Mouse (Mus musculus): ENCODE results near the gene Sectm1b. TPM values are rescaled to one million over a fixed set of nuclear protein-coding genes. Genes with fewer than 3 reads are reported as not detected.
"Not testable (repeated sequence)": the region's sequence is repeated elsewhere in the genome, so short reads cannot be mapped to it uniquely, and the experiment has no call there.

Sectm1b gene
- total RNA-seq (2021): not detected
- long read RNA-seq, experiment 1: 0 reads
- long read RNA-seq, experiment 2: 0 reads

DNA sequence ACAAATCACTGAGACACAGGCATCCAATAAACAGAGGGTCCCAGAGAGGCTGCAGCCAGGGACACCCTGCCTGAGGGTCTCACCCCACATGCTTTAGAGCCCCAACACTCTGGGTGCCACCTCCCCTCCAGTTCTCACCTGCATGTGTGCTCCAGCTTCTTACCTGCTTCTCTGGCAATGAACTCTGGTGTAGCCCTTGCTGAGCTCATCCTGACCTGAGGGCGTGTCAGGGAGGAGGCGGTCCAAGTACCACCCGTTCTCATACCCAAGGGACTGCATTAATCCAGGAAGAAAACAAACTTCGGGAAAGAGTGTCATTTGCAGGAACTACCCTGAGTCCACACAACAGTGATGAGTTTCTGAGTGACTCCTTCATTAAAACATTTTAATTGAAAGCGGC lies at the start of gene Sectm1b:
Gene Sectm1b (minus strand): TSS at position 191 of the 400 bp plus-strand sequence.
- DNase-seq (ENCODE audit: low spot score): no peak

- no peak for DNase-seq (ENCODE audit: low spot score)
Observed at GRCm38 (mm10) chr11:121112091-121112775, 48.9 kb upstream of the Sectm1b start.

GRCm38 (mm10) chr11:121111601-121112000 lies 48.2 kb upstream of the Sectm1b start:
- no peak for DNase-seq (ENCODE audit: low spot score)

GRCm38 (mm10) chr11:121111051-121111450 lies 47.7 kb upstream of the Sectm1b start:
- DNase-seq (ENCODE audit: low spot score): no peak

- DNase-seq (ENCODE audit: low spot score): no peak
Observed at GRCm38 (mm10) chr11:121109986-121110385, 46.6 kb upstream of the Sectm1b start.

DNA sequence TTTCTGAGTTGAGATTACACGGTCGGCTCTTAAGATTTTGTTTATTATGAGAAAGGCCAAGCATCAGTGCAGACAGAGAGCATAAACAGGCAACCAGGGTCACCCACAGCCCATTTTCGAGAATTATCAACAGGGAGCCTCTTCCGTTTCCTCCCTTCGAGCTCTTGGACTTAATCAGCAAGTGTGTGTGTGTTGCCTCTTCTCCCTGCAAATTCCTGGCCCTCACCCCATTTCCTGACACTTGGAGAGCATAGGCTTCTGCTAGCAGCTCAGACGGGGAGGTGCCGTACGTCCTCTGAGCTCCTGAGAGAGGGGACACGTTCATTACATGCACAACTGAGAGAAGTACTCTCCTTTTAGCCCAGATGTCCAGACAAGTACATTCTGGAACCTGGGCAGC lies 44.7 kb upstream of the Sectm1b start:
- DNase-seq (ENCODE audit: low spot score): no peak

DNA sequence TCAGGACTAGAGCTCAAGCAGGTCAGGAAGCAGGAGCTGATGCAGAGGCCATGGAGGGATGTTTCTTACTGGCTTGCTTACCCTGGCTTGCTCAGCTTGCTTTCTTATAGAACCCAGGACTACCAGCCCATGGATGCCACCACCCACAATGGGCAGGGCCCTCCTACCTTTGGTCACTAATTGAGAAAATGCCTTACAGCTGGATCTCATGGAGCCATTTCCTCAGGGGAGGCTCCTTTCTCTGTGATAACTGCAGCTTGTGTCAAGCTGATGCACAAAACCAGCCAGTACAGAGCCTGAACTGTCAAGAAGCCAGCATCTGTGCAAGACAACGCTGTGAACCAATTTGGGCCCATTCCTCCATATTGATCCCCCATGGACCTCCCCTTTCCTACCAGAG lies 43.9 kb upstream of the Sectm1b start:
- not testable (repeated sequence) for DNase-seq (ENCODE audit: low spot score)

- DNase-seq (ENCODE audit: low spot score): no peak
Observed at GRCm38 (mm10) chr11:121101124-121101805, 37.9 kb upstream of the Sectm1b start.

DNA sequence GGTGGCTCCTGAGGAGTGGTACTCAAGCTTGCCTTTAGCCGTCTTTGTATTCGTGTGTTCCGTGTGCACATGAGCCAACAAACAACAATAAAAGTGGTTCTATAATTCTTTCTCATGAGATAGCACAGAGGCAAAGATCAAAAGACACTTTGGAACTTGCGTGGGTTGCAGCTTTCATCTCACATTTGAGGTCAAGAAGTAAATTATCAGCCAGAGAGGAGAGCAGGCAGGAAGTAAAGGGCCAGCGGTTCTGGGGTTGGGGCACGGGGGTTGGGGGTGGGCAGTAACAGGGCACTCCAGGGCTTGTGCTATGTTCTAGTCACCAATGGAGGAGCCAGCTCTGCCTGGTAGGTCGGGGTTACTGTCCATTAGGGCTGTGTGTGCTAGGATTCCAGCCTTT lies 37.3 kb upstream of the Sectm1b start:
- no peak for DNase-seq (ENCODE audit: low spot score)

DNA sequence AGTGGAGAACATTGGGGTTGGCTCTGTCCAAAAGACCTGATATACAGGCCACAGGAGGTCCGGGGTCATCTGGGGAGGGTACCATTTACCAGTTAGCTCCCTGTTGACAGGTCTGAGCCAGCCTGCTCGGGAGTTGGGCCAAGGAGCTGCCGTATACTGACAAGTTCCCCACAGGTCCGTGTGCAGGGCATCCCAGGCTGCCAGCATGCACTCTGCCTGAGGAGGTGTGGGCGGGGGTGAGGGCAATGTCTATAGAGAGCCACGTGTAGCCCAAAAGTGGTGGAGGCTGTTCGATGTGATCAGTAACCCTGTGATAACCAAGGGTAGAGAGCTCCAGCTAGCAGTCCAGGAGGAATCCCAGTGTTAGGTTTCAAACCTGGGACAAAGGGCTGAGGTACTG lies 36.4 kb upstream of the Sectm1b start:
- DNase-seq (ENCODE audit: low spot score): no peak

DNA sequence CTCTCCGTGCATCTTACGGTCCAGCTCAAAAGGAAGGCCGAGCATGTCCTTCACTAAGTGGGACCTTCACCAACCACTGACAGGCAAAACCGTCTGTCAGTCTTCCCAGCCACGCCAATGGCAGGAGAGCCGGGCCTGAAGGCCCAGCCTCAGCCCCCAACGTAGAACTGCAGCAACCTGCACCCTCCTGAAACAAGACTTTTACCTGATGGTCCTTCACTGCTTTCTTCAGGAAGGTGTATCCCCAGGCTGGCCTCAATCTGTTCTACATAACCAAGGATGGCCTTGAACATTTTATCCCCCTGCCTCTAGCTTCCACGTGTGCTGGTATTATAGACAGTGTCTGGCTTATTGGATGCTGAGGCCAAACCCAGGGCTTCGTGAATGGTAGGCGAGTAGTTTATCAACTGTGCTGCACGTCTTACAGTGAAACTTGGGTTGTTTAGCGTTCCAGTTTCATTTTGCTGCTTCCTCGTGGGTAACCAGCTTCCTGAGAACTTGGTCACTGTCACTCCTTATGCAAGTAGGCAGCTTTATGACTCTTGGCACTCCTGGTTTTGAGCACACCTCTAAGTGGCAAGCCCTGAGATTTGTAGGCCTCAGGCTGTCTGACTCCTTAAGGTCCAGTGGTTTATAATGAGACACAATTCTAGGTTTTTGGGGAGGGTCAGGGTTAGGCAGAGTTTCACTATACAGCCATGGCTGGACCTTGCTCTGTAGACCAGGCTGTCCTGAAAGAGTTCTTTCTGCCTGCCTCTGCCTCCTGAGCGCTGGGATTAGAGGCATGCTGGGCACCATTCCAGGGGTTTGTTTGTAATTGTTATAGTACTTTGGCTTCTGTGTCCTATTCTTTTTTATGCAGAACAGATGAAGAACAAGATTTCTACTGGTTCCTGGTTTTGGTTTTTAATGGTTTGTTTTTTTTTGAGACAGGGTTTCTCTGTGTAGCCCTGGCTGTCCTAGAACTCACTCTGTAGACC lies 29.5 kb upstream of the Sectm1b start:
- DNase-seq (ENCODE audit: low spot score): no peak

- DNase-seq (ENCODE audit: low spot score): no peak
Observed at GRCm38 (mm10) chr11:121090943-121091342, 27.6 kb upstream of the Sectm1b start.

- DNase-seq (ENCODE audit: low spot score): no peak
Observed at GRCm38 (mm10) chr11:121089756-121090546, 26.6 kb upstream of the Sectm1b start.

- DNase-seq (ENCODE audit: low spot score): no peak
Observed at GRCm38 (mm10) chr11:121088997-121089396, 25.6 kb upstream of the Sectm1b start.

- no peak for DNase-seq (ENCODE audit: low spot score)
Observed at GRCm38 (mm10) chr11:121086296-121086695, 22.9 kb upstream of the Sectm1b start.

DNA sequence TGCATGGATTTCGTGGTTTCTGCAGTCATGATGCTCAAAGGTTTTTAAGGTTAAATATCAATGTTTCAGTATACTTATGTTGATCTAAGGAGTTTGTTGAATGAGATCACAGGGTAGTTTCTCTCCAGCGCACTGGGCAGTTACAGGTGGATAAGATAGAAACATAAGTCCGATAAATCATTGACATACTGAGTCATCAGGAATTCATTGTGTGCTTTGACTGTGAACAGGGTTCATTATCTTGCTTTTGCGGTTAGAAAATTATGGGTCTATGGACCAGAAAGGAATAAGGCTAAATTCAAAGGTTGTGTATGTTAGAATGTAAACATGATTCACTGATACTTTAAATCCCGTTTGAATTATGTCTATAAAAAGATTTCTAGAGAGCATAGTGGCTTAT lies 21.8 kb upstream of the Sectm1b start:
- no peak for DNase-seq (ENCODE audit: low spot score)

DNA sequence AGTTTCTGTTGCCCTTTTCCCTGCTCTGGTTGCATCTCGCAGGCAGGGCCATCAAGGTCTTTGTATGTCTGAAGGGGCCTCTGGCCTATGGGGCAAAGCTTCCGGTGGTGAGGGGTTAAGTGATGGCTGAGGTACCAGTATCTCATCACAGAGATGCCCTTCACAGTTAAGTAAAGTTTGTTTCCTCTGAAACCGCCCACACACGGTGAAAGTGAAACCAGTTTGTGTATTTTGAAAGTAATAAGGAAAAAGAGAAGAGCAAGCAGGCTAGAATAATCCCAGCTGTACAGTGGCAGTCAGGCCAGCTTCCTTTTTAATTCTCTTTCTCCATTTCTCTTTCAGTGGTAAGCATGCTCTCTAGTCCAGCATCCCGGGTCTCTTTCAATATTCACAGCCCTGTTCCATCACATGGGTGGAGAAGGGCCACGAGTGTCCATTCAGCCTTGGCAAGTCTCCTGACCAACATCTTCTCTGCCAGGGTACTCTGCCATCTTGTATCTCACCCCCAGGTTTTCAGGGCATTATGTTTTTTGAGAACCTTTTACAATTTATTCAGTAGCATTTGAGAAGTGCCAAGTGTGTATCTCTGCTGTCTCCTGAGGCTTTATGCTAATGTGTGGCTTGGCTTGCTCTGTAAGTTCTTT lies 19.6 kb upstream of the Sectm1b start:
- DNase-seq (ENCODE audit: low spot score): no peak

GRCm38 (mm10) chr11:121082250-121082649 lies 18.9 kb upstream of the Sectm1b start:
- no peak for DNase-seq (ENCODE audit: low spot score)

- DNase-seq (ENCODE audit: low spot score): no peak
Observed at GRCm38 (mm10) chr11:121081120-121081519, 17.8 kb upstream of the Sectm1b start, which contains the start of gene Sectm1a. Sectm1a (minus strand) TSS chr11:121081220.

GRCm38 (mm10) chr11:121080330-121080729 lies 17.0 kb upstream of the Sectm1b start:
- DNase-seq (ENCODE audit: low spot score): no peak
